Mouse (Mus musculus): ENCODE data around the gene Pdcd4.

Pdcd4 gene

GRCm38 (mm10) chr19:53872994-53873713 lies 18.9 kb upstream of the Pdcd4 start:
- 93% methylated on average over 6 of the region's 6 CpGs for WGBS

- WGBS = 67% methylated on average over 6 of the region's 6 CpGs
Observed at GRCm38 (mm10) chr19:53875246-53875645, 16.8 kb upstream of the Pdcd4 start.

- 52% methylated on average over 1 of the region's 1 CpGs for WGBS
Observed at GRCm38 (mm10) chr19:53877779-53878178, 14.3 kb upstream of the Pdcd4 start.

GRCm38 (mm10) chr19:53880460-53880859 lies 11.6 kb upstream of the Pdcd4 start:
- WGBS = 87% methylated on average over 1 of the region's 1 CpGs

GRCm38 (mm10) chr19:53881786-53882185 lies 10.2 kb upstream of the Pdcd4 start:
- WGBS = 71% methylated on average over 5 of the region's 5 CpGs

- 76% methylated on average over 10 of the region's 10 CpGs for WGBS
Observed at GRCm38 (mm10) chr19:53885450-53885849, 6.6 kb upstream of the Pdcd4 start.

- 91% methylated on average over 10 of the region's 10 CpGs for WGBS
Observed at GRCm38 (mm10) chr19:53886576-53887370, 5.3 kb upstream of the Pdcd4 start.

GRCm38 (mm10) chr19:53887822-53888221 lies 4.2 kb upstream of the Pdcd4 start:
- WGBS = 84% methylated on average over 3 of the region's 3 CpGs

- WGBS = 88% methylated on average over 9 of the region's 9 CpGs
Observed at GRCm38 (mm10) chr19:53888331-53888730, 3.7 kb upstream of the Pdcd4 start.

GRCm38 (mm10) chr19:53889555-53889954 lies 2.5 kb upstream of the Pdcd4 start:
- WGBS = 80% methylated on average over 5 of the region's 5 CpGs

GRCm38 (mm10) chr19:53890274-53890673 lies 1.8 kb upstream of the Pdcd4 start:
- WGBS = 75% methylated on average over 5 of the region's 5 CpGs

- WGBS = 78% methylated on average over 5 of the region's 5 CpGs
Observed at GRCm38 (mm10) chr19:53890781-53891251, 1.2 kb upstream of the Pdcd4 start.

GRCm38 (mm10) chr19:53891569-53891968 lies 462 bp upstream of the Pdcd4 start:
- WGBS = 97% methylated on average over 2 of the region's 2 CpGs

GRCm38 (mm10) chr19:53892838-53893359 lies 868 bp downstream of the Pdcd4 start:
- 24% methylated on average over 9 of the region's 9 CpGs for WGBS

GRCm38 (mm10) chr19:53893711-53894171 lies 1.7 kb downstream of the Pdcd4 start:
- WGBS = 60% methylated on average over 3 of the region's 3 CpGs

- 73% methylated on average over 12 of the region's 12 CpGs for WGBS
Observed at GRCm38 (mm10) chr19:53894538-53895121, 2.6 kb downstream of the Pdcd4 start.

GRCm38 (mm10) chr19:53898046-53898445 lies 6.0 kb downstream of the Pdcd4 start:
- WGBS = 50% methylated on average over 5 of the region's 5 CpGs

GRCm38 (mm10) chr19:53898498-53898897 lies 6.5 kb downstream of the Pdcd4 start:
- 69% methylated on average over 4 of the region's 4 CpGs for WGBS

GRCm38 (mm10) chr19:53898970-53899900 lies 7.2 kb downstream of the Pdcd4 start:
- WGBS = 58% methylated on average over 25 of the region's 25 CpGs

GRCm38 (mm10) chr19:53899941-53900610 lies 8.0 kb downstream of the Pdcd4 start:
- 78% methylated on average over 14 of the region's 14 CpGs for WGBS

Data from cerebral cortex, adult 2 months (tissue).